24 mouse cellular contexts compared by ENCODE assay signal in the genomic region with DNA sequence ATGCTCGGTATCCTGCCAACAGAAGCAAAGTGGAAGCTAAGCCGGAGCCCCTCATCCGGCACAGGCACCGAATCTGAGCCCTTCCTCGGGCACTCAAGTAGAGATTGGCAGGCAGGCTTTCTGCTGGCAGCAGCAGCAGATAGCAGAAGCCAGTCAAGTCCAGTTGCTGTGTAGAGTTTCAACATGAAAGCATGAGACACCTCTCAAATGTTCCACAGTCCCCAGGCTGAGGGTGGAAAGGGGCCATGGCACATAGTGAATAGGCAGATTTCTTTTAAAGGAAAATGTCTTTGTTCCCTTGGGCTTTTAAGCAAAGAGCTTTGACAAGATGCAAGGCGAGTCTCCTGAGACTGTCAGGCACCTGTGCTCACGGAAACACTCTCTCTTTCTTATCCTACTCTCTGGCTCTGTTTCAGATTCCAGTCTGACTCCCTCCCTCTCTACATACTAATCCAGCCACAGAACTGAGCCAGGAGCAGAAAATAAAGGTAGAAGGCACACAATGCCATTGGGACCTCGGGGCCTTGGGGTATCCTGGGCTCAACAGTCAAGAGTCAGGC.
DNase-seq lines count a peak whose midpoint lies in the region; ATAC-seq and TF ChIP-seq lines count a peak whose summit lies in the region.
"Had no signal": no experiment of that assay in that cellular context is flagged by ENCODE, and none has a peak within 500 bp of the region (broad histone marks: within the 10 kb centered on the region; RNA-seq: fewer than 3 reads in every experiment).

No protein-coding gene starts in this region.

- H3K27ac ChIP-seq in heart, postnatal 0 days (ENCODE audit: low read depth): no peak overlapping the region
- no peak overlapping the region for H3K27ac ChIP-seq in heart, embryonic 11.5 days (ENCODE audit: low read depth, low read length)
- H3K27ac ChIP-seq in midbrain, embryonic 15.5 days: peak overlapping the region; percentile 56
- no peak overlapping the region for H3K27ac ChIP-seq in midbrain, embryonic 13.5 days
- H3K27ac ChIP-seq: embryonic facial prominence, embryonic 13.5 days; limb, embryonic 13.5 days; liver, embryonic 12.5 days; midbrain, embryonic 12.5 days had no signal

- no peak for TF ChIP-seq EP300 in heart, postnatal 0 days (IDR thresholded peaks at IDR 0.05; ENCODE audit: low read depth)

- DNase-seq in frontal cortex, postnatal 14 days (ENCODE audit: low spot score in 2 of 2): no peak
- DNase-seq in heart, postnatal 0 days (ENCODE audit: low spot score): peak; percentile 13
- no peak for DNase-seq in thymus, postnatal 14 days
- DNase-seq: adrenal gland, postnatal 36 days; B cell, adult 2 months; cerebellum, adult 11-12 months; cerebellum, postnatal 25 days; kidney, postnatal 25 days; lung, adult 18-20 months; lung, postnatal 10 days; thymus, postnatal 36 days had no signal

- ATAC-seq in frontal cortex, adult (ENCODE audit: low TSS enrichment): peak; percentile 17; the same call in 1 of the 2 replicates
- 0 out of 2 replicates have a peak, but pooled peaks have one; percentile 24 for ATAC-seq in heart, postnatal 0 days (ENCODE audit: insufficient read depth, low read depth)
- ATAC-seq in heart, embryonic 11.5 days (replicated peaks; ENCODE audit: insufficient number of reproducible peaks, low FRiP score, low TSS enrichment): no peak
- ATAC-seq in midbrain, embryonic 15.5 days (replicated peaks): 0 out of 2 replicates have a peak, but pooled peaks have one; percentile 27
- ATAC-seq in midbrain, embryonic 13.5 days: no peak
- ATAC-seq: intestine, postnatal 0 days; liver, embryonic 12.5 days; Patski had no signal

- no peak overlapping the region for H3K4me3 ChIP-seq in heart, postnatal 0 days (ENCODE audit: low read depth, low read length)
- no peak overlapping the region for H3K4me3 ChIP-seq in heart, embryonic 11.5 days (ENCODE audit: low read depth, low read length)
- H3K4me3 ChIP-seq in midbrain, embryonic 15.5 days: no peak overlapping the region
- H3K4me3 ChIP-seq in midbrain, embryonic 13.5 days (replicated peaks): no peak overlapping the region
- H3K4me3 ChIP-seq: embryonic facial prominence, embryonic 13.5 days; heart, embryonic 12.5 days; limb, embryonic 13.5 days; liver, embryonic 12.5 days; midbrain, embryonic 12.5 days had no signal

- H3K4me1 ChIP-seq in heart, postnatal 0 days (ENCODE audit: control insufficient read depth, insufficient read depth): no peaks in the 10 kb centered on the region
- H3K4me1 ChIP-seq in heart, embryonic 11.5 days (ENCODE audit: control insufficient read depth, insufficient read depth, low read length): no peaks in the 10 kb centered on the region
- peaks cover 25% of the 10 kb centered on the region; the same call in 1 of the 2 replicates for H3K4me1 ChIP-seq in midbrain, embryonic 15.5 days
- H3K4me1 ChIP-seq in midbrain, embryonic 13.5 days (replicated peaks): peaks cover 23% of the 10 kb centered on the region
- H3K4me1 ChIP-seq: liver, embryonic 12.5 days had no signal

- H3K36me3 ChIP-seq in heart, postnatal 0 days (replicated peaks; ENCODE audit: control insufficient read depth, insufficient read depth, low read length): no peaks in the 10 kb centered on the region
- no peaks in the 10 kb centered on the region for H3K36me3 ChIP-seq in heart, embryonic 11.5 days (ENCODE audit: control insufficient read depth, insufficient read depth, low read length)
- no peaks in the 10 kb centered on the region for H3K36me3 ChIP-seq in midbrain, embryonic 15.5 days (replicated peaks)
- no peaks in the 10 kb centered on the region for H3K36me3 ChIP-seq in midbrain, embryonic 13.5 days
- H3K36me3 ChIP-seq: embryonic facial prominence, embryonic 13.5 days; G1E; heart, embryonic 12.5 days; limb, embryonic 13.5 days; liver, embryonic 12.5 days; midbrain, embryonic 12.5 days had no signal

- TF ChIP-seq CTCF in heart, postnatal 0 days (IDR thresholded peaks at IDR 0.05; ENCODE audit: low read depth): no peak

- no peaks in the 10 kb centered on the region for H3K9me3 ChIP-seq in heart, postnatal 0 days (replicated peaks; ENCODE audit: control insufficient read depth, low read length)
- H3K9me3 ChIP-seq in heart, embryonic 11.5 days (replicated peaks; ENCODE audit: control insufficient read depth, low read length): no peaks in the 10 kb centered on the region
- no peaks in the 10 kb centered on the region for H3K9me3 ChIP-seq in midbrain, embryonic 15.5 days
- no peaks in the 10 kb centered on the region for H3K9me3 ChIP-seq in midbrain, embryonic 13.5 days
- H3K9me3 ChIP-seq: embryonic facial prominence, embryonic 13.5 days; heart, embryonic 12.5 days; limb, embryonic 13.5 days; liver, embryonic 12.5 days; midbrain, embryonic 12.5 days had no signal

- WGBS in heart, postnatal 0 days: 37% methylated on average over 8 of the region's 8 CpGs
- WGBS in heart, embryonic 11.5 days (ENCODE audit: insufficient replicate concordance): 56% methylated on average over 8 of the region's 8 CpGs
- WGBS in midbrain, embryonic 15.5 days: 50% methylated on average over 8 of the region's 8 CpGs
- WGBS in midbrain, embryonic 13.5 days: 63% methylated on average over 8 of the region's 8 CpGs

- no peaks in the 10 kb centered on the region for H3K27me3 ChIP-seq in heart, postnatal 0 days (ENCODE audit: control insufficient read depth, insufficient read depth, low read length)
- H3K27me3 ChIP-seq in heart, embryonic 11.5 days (ENCODE audit: control insufficient read depth, insufficient read depth, low read length): no peaks in the 10 kb centered on the region; the same call in 1 of the 2 replicates
- no peaks in the 10 kb centered on the region for H3K27me3 ChIP-seq in midbrain, embryonic 15.5 days (replicated peaks)
- peaks cover under 1% of the 10 kb centered on the region; the same call in 1 of the 2 replicates for H3K27me3 ChIP-seq in midbrain, embryonic 13.5 days
- H3K27me3 ChIP-seq: CH12.LX; embryonic facial prominence, embryonic 13.5 days; limb, embryonic 13.5 days; Patski had no signal

- no peak overlapping the region for H3K9ac ChIP-seq in heart, postnatal 0 days (replicated peaks; ENCODE audit: low read depth, low read length)
- H3K9ac ChIP-seq in heart, embryonic 11.5 days (ENCODE audit: low read depth, low read length): no peak overlapping the region
- no peak overlapping the region for H3K9ac ChIP-seq in midbrain, embryonic 15.5 days
- H3K9ac ChIP-seq in midbrain, embryonic 13.5 days (replicated peaks): no peak overlapping the region
- H3K9ac ChIP-seq: embryonic facial prominence, embryonic 13.5 days; heart, embryonic 12.5 days; limb, embryonic 13.5 days; liver, embryonic 12.5 days; midbrain, embryonic 12.5 days had no signal

- H3K4me2 ChIP-seq in heart, postnatal 0 days (ENCODE audit: low read depth, low read length): no peak overlapping the region
- no peak overlapping the region for H3K4me2 ChIP-seq in heart, embryonic 11.5 days
- no peak overlapping the region for H3K4me2 ChIP-seq in midbrain, embryonic 15.5 days
- no peak overlapping the region for H3K4me2 ChIP-seq in midbrain, embryonic 13.5 days (replicated peaks)
- H3K4me2 ChIP-seq: embryonic facial prominence, embryonic 13.5 days; heart, embryonic 12.5 days; limb, embryonic 13.5 days; liver, embryonic 12.5 days; midbrain, embryonic 12.5 days had no signal

Comparison
In these comparisons a context has a peak if more than half of its experiments do, and no peak if none do; other contexts are left out.
1. ATAC-seq: peak in frontal cortex, adult (single experiment), heart, postnatal 0 days (single experiment) and midbrain, embryonic 15.5 days (single experiment); none in heart, embryonic 11.5 days (single experiment) and midbrain, embryonic 13.5 days (single experiment).